Comparison of ENCODE assay signal across 17 mouse cellular contexts in genomic region chr12:91040267-91040905, GRCm38 (mm10).
DNase-seq lines count a peak whose midpoint lies in the region; ATAC-seq lines count a peak whose summit lies in the region.
"Had no signal": no experiment of that assay in that cellular context is flagged by ENCODE, and none has a peak within 500 bp of the region (broad histone marks: within the 10 kb centered on the region; RNA-seq: fewer than 3 reads in every experiment).

No protein-coding gene starts in this region.

- H3K4me1 ChIP-seq in forebrain, embryonic 14.5 days (ENCODE audit: control insufficient read depth, insufficient read depth, low read length) = no peaks in the 10 kb centered on the region
- H3K4me1 ChIP-seq in forebrain, embryonic 12.5 days = no peaks in the 10 kb centered on the region
- no peaks in the 10 kb centered on the region for H3K4me1 ChIP-seq in hindbrain, embryonic 16.5 days (ENCODE audit: control insufficient read depth, insufficient read depth, low read depth, low read length)
- H3K4me1 ChIP-seq in hindbrain, embryonic 10.5 days (replicated peaks) = no peaks in the 10 kb centered on the region
- H3K4me1 ChIP-seq in brown adipose tissue, adult 24 weeks (ENCODE audit: control insufficient read depth, insufficient read depth, insufficient read length, low read length) = 0 out of 2 replicates have a peak, but pooled peaks cover 2% of the 10 kb centered on the region
- H3K4me1 ChIP-seq: embryonic facial prominence, embryonic 13.5 days; midbrain, embryonic 10.5 days had no signal

- no peaks in the 10 kb centered on the region for H3K27me3 ChIP-seq in forebrain, embryonic 14.5 days (replicated peaks; ENCODE audit: control insufficient read depth, insufficient read depth, low read length)
- H3K27me3 ChIP-seq in forebrain, embryonic 12.5 days = no peaks in the 10 kb centered on the region
- H3K27me3 ChIP-seq in hindbrain, embryonic 16.5 days (replicated peaks; ENCODE audit: control insufficient read depth, insufficient read depth, low read length) = no peaks in the 10 kb centered on the region
- no peaks in the 10 kb centered on the region for H3K27me3 ChIP-seq in hindbrain, embryonic 10.5 days (ENCODE audit: insufficient read depth, poor library complexity, severe bottlenecking)
- H3K27me3 ChIP-seq: embryonic facial prominence, embryonic 13.5 days had no signal

- H3K4me3 ChIP-seq in forebrain, embryonic 14.5 days (ENCODE audit: low read depth, low read length) = no peak overlapping the region
- no peak overlapping the region for H3K4me3 ChIP-seq in forebrain, embryonic 12.5 days (replicated peaks)
- no peak overlapping the region for H3K4me3 ChIP-seq in hindbrain, embryonic 16.5 days (ENCODE audit: low read length)
- H3K4me3 ChIP-seq in hindbrain, embryonic 10.5 days = no peak overlapping the region
- no peak overlapping the region for H3K4me3 ChIP-seq in brown adipose tissue, adult 24 weeks (ENCODE audit: insufficient read depth, low read depth, low read length)
- H3K4me3 ChIP-seq: embryonic facial prominence, embryonic 13.5 days; left cerebral cortex, adult 2 months; midbrain, embryonic 10.5 days had no signal

- peak; percentile 65 for DNase-seq in forebrain, embryonic 14.5 days (ENCODE audit: low spot score)
- no peak for DNase-seq in hindbrain, embryonic 10.5 days (ENCODE audit: low spot score)
- peak; percentile 38 for DNase-seq in large intestine, adult 2 months (ENCODE audit: low read depth, low spot score)
- DNase-seq in right cerebral cortex, adult 18-20 months = no peak
- DNase-seq: B cell, adult 2 months; cerebellum, postnatal 14 days; kidney, postnatal 25 days; right cerebral cortex, postnatal 4 days had no signal

- H3K9me3 ChIP-seq in forebrain, embryonic 14.5 days (replicated peaks; ENCODE audit: control insufficient read depth, low read length) = no peaks in the 10 kb centered on the region
- H3K9me3 ChIP-seq in forebrain, embryonic 12.5 days = no peaks in the 10 kb centered on the region
- no peaks in the 10 kb centered on the region for H3K9me3 ChIP-seq in hindbrain, embryonic 16.5 days (ENCODE audit: control insufficient read depth, low read length)
- H3K9me3 ChIP-seq in hindbrain, embryonic 10.5 days = no peaks in the 10 kb centered on the region
- H3K9me3 ChIP-seq: embryonic facial prominence, embryonic 13.5 days; G1E; midbrain, embryonic 10.5 days had no signal

- peak; percentile 73 for ATAC-seq in forebrain, embryonic 14.5 days
- ATAC-seq in forebrain, embryonic 12.5 days (ENCODE audit: low FRiP score) = no peak
- peak; percentile 27; the same call in 1 of the 2 replicates for ATAC-seq in hindbrain, embryonic 16.5 days
- ATAC-seq in frontal cortex, adult (ENCODE audit: low TSS enrichment) = no peak
- ATAC-seq: inflammation-experienced regulatory T-cells, adult 6 months had no signal

- H3K9ac ChIP-seq in forebrain, embryonic 14.5 days (ENCODE audit: low read length) = no peak overlapping the region
- no peak overlapping the region for H3K9ac ChIP-seq in forebrain, embryonic 12.5 days
- H3K9ac ChIP-seq in hindbrain, embryonic 16.5 days (ENCODE audit: low read depth, low read length) = no peak overlapping the region
- H3K9ac ChIP-seq: embryonic facial prominence, embryonic 13.5 days had no signal

- no peaks in the 10 kb centered on the region for H3K36me3 ChIP-seq in forebrain, embryonic 14.5 days (ENCODE audit: control insufficient read depth, insufficient read depth, low read length)
- H3K36me3 ChIP-seq in forebrain, embryonic 12.5 days (replicated peaks) = no peaks in the 10 kb centered on the region
- H3K36me3 ChIP-seq in hindbrain, embryonic 16.5 days (ENCODE audit: control insufficient read depth, insufficient read depth, low read length) = no peaks in the 10 kb centered on the region
- H3K36me3 ChIP-seq in hindbrain, embryonic 10.5 days = no peaks in the 10 kb centered on the region
- H3K36me3 ChIP-seq: embryonic facial prominence, embryonic 13.5 days; midbrain, embryonic 10.5 days had no signal

- 75% methylated on average over 7 of the region's 7 CpGs for WGBS in forebrain, embryonic 14.5 days
- WGBS in forebrain, embryonic 12.5 days = 87% methylated on average over 7 of the region's 7 CpGs
- WGBS in hindbrain, embryonic 16.5 days = 60% methylated on average over 7 of the region's 7 CpGs
- 86% methylated on average over 7 of the region's 7 CpGs for WGBS in hindbrain, embryonic 10.5 days
- WGBS in large intestine, adult 2 months = 63% methylated on average over 7 of the region's 7 CpGs

- no peak overlapping the region for H3K27ac ChIP-seq in forebrain, embryonic 14.5 days (ENCODE audit: low read depth, low read length)
- H3K27ac ChIP-seq in forebrain, embryonic 12.5 days = no peak overlapping the region
- H3K27ac ChIP-seq in hindbrain, embryonic 16.5 days (ENCODE audit: low read depth, low read length) = no peak overlapping the region
- H3K27ac ChIP-seq in hindbrain, embryonic 10.5 days = no peak overlapping the region
- H3K27ac ChIP-seq in brown adipose tissue, adult 24 weeks (replicated peaks; ENCODE audit: low read depth, low read length) = 0 out of 2 replicates have a peak overlapping the region, but pooled peaks have one; percentile 11
- H3K27ac ChIP-seq: embryonic facial prominence, embryonic 13.5 days; left cerebral cortex, adult 2 months; midbrain, embryonic 10.5 days had no signal

- no peak overlapping the region for H3K4me2 ChIP-seq in forebrain, embryonic 14.5 days (ENCODE audit: low read length)
- H3K4me2 ChIP-seq in forebrain, embryonic 12.5 days = no peak overlapping the region
- H3K4me2 ChIP-seq in hindbrain, embryonic 16.5 days (ENCODE audit: low read length) = no peak overlapping the region
- H3K4me2 ChIP-seq: embryonic facial prominence, embryonic 13.5 days had no signal

Comparison
In these comparisons a context has a peak if more than half of its experiments do, and no peak if none do; other contexts are left out.
1. ATAC-seq: peak in forebrain, embryonic 14.5 days (single experiment) and hindbrain, embryonic 16.5 days (single experiment); none in forebrain, embryonic 12.5 days (single experiment) and frontal cortex, adult (single experiment).
2. DNase-seq: peak in forebrain, embryonic 14.5 days (single experiment) and large intestine, adult 2 months (single experiment); none in hindbrain, embryonic 10.5 days (single experiment) and right cerebral cortex, adult 18-20 months (single experiment).